Mouse (Mus musculus): ENCODE results near the gene Brdt. TPM values are rescaled to one million over a fixed set of nuclear protein-coding genes. Genes with fewer than 3 reads are reported as not detected.

Gene Brdt
- polyA plus RNA-seq, 1 experiment from 2014 or later, result 1.3 TPM

Other genes with a start within 250 kb of the Brdt start
- gene Tgfbr3, start 41.5 kb upstream of the Brdt start, polyA plus RNA-seq (2016; fragmentation: Nextera tagmentation; extraction: Ambion mirVana), result 12.1 and 13.6 TPM in 2 replicates
- 0.36 TPM in 2 replicates for gene Ephx4, start 71.6 kb downstream of the Brdt start, polyA plus RNA-seq (2016; fragmentation: Nextera tagmentation; extraction: Ambion mirVana)
- gene Lpcat2b, start 100.4 kb downstream of the Brdt start, polyA plus RNA-seq (2016; fragmentation: Nextera tagmentation; extraction: Ambion mirVana), result not detected in 2 replicates
- gene Btbd8, start 106.8 kb downstream of the Brdt start, polyA plus RNA-seq (2016; fragmentation: Nextera tagmentation; extraction: Ambion mirVana), result 3.0 and 4.0 TPM in 2 replicates
- gene Gm42669, start 176.5 kb downstream of the Brdt start, polyA plus RNA-seq (2016; fragmentation: Nextera tagmentation; extraction: Ambion mirVana), result 0.36 and 0.56 TPM in 2 replicates
- gene 1700028K03Rik, start 203.6 kb downstream of the Brdt start, polyA plus RNA-seq (2016; fragmentation: Nextera tagmentation; extraction: Ambion mirVana), result 0.06 and 0.10 TPM in 2 replicates

Data from limb, embryonic 10.5 days (tissue).